Mouse (Mus musculus): ENCODE data around the gene Gm21750.

GRCm38 (mm10) chr14:73620880-73621279, 40.1 kb upstream of the Gm21750 start:
- TF ChIP-seq CHD1 (IDR thresholded peaks at IDR 0.05; ENCODE audit: low read depth, low read length) (no peak), GATA1 (IDR thresholded peaks at IDR 0.05; ENCODE audit: low read depth, low read length) (no peak), MAX (IDR thresholded peaks at IDR 0.05; ENCODE audit: low read length) (no peak), BHLHE40 (IDR thresholded peaks at IDR 0.05; ENCODE audit: borderline replicate concordance, low read depth, low read length) (no peak), POLR2A (IDR thresholded peaks at IDR 0.05; ENCODE audit: control insufficient read depth in 1 of 2, insufficient read depth in 1 of 2, low read depth in 1 of 2, low read length in 2 of 2, poor library complexity in 1 of 2) (no peak), CTCF (IDR thresholded peaks at IDR 0.05 in 2 of 3, conservative IDR thresholded peaks at IDR 0.05 in 1 of 3; ENCODE audit: control insufficient read depth in 1 of 3, insufficient read depth in 1 of 3, low read depth in 2 of 3, low read length in 3 of 3, poor library complexity in 1 of 3, severe bottlenecking in 1 of 3) (no peak), SIN3A (IDR thresholded peaks at IDR 0.05; ENCODE audit: low read length) (no peak), ELF1 (IDR thresholded peaks at IDR 0.05; ENCODE audit: low read depth, low read length) (no peak), TCF12 (IDR thresholded peaks at IDR 0.05; ENCODE audit: low read depth, low read length) (no peak), NRF1 (IDR thresholded peaks at IDR 0.05; ENCODE audit: insufficient read depth, low read depth, low read length, poor library complexity, severe bottlenecking) (no peak), UBTF (IDR thresholded peaks at IDR 0.05; ENCODE audit: borderline replicate concordance, insufficient read depth, low read depth, low read length) (no peak)

Measured in MEL (cell line).